Mouse (Mus musculus) neural tube, embryonic 12.5 days (tissue): ENCODE measurements around the gene Plpp4. TPM values are rescaled to one million over a fixed set of nuclear protein-coding genes. Genes with fewer than 3 reads are reported as not detected.

ENCODE experiments used
- ATAC-seq: fragments of 200-750 bp; cut with Nextera tagmentation; 2 replicates; pipeline ENCODE4 v1.8.0; 2017; ENCODE audit warnings: low read depth, mild to moderate bottlenecking, moderate TSS enrichment, moderate library complexity; ENCODE audit not compliant: low FRiP score
- H3K27ac ChIP-seq: fragments of 300-500 bp; sonication (generic); 2 replicates; pipeline ENCODE4 v1.5.1; 2016
- H3K27me3 ChIP-seq: fragments of 300-500 bp; sonication (generic); replicated peaks from 2 replicates; pipeline ENCODE4 v1.6.1; 2016; ENCODE audit warnings: mild to moderate bottlenecking
- H3K36me3 ChIP-seq: fragments of 300-500 bp; sonication (generic); 2 replicates; pipeline ENCODE4 v1.6.1; 2016; ENCODE audit warnings: mild to moderate bottlenecking
- H3K4me1 ChIP-seq: fragments of 300-500 bp; sonication (generic); 2 replicates; pipeline ENCODE4 v1.6.1; 2016
- H3K4me2 ChIP-seq: fragments of 300-500 bp; sonication (generic); replicated peaks from 2 replicates; pipeline ENCODE4 v1.6.1; 2016; ENCODE audit warnings: mild to moderate bottlenecking
- H3K4me3 ChIP-seq: fragments of 300-500 bp; sonication (generic); 2 replicates; pipeline ENCODE4 v1.5.1; 2016
- H3K9ac ChIP-seq: fragments of 300-500 bp; sonication (generic); 2 replicates; pipeline ENCODE4 v1.6.1; 2016; ENCODE audit warnings: mild to moderate bottlenecking
- H3K9me3 ChIP-seq: fragments of 300-500 bp; sonication (generic); 2 replicates; pipeline ENCODE4 v1.6.1; 2016; ENCODE audit warnings: mild to moderate bottlenecking
- WGBS: fragments of 180-500 bp; shearing (Covaris S2); methylation state at CpG from one replicate; pipeline ENCODE4 v1.1.7; 2016; 5-methylcytosine and 5-hydroxymethylcytosine counted together
- polyA plus RNA-seq: library from polyadenylated mRNA; unstranded; fragments of >200 nt; fragmentation: Nextera tagmentation; extraction: Ambion mirVana; gene quantifications from 2 replicates; pipeline ENCODE4 v1.2.1, GENCODE M21; 2016

Gene Plpp4
- polyA plus RNA-seq, 1 experiment from 2014 or later = 1.2 TPM

DNA sequence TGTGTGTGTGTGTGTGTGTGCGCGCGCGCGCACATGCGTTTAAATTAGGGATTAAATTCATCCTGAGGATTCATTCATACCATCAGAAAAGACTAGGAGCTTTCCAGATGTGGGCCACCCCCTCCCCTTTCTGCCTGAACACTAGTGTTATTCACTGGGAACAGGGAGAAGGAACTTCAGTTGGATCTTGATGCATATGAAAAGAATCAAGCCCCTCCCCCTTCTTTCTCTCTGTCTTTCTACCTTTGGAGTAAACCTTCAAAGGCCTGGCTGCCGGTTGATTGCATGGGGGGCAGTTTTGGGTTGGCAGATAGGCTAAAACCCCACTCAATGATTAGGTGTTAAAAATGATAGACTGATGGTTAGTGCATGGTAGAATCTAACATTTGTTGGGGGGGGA, 1.5 kb downstream of the Plpp4 start:
- no peaks in the 10 kb centered on the region for H3K9me3 ChIP-seq
- no peak overlapping the region for H3K27ac ChIP-seq
- peaks cover 9% of the 10 kb centered on the region for H3K4me1 ChIP-seq
- ATAC-seq = no peak
- H3K9ac ChIP-seq = no peak overlapping the region
- H3K4me2 ChIP-seq = no peak overlapping the region
- H3K36me3 ChIP-seq = no peaks in the 10 kb centered on the region
- H3K27me3 ChIP-seq = peaks cover 35% of the 10 kb centered on the region
- WGBS = 56% methylated on average over 7 of the region's 7 CpGs
- no peak overlapping the region for H3K4me3 ChIP-seq

DNA sequence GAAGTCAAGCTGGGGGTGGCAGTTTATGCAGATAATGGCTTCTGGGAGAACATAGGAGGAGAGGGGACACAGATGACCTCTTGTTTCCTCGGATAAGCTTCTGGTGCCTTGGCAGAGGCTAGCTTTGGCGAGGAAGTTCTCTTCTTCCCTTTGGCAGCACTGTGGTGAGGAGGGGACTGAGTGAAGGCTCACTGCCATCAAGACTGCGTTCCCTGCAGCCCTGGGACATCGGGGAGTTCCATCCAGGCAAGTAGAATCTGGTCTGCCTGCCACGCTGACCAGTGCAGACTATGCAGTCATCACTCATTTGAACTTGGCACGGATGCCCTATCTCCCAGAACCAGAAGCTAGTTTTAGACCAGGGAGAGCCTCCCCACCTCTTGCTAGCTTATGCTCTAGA, 2.4 kb downstream of the Plpp4 start:
- Histone ChIP-seq H3K9me3 (no peaks in the 10 kb centered on the region), H3K4me3 (no peak overlapping the region), H3K27me3 (peaks cover 35% of the 10 kb centered on the region), H3K36me3 (no peaks in the 10 kb centered on the region), H3K4me2 (no peak overlapping the region), H3K27ac (no peak overlapping the region), H3K9ac (no peak overlapping the region), H3K4me1 (peaks cover 9% of the 10 kb centered on the region)
- WGBS = 79% methylated on average over 6 of the region's 6 CpGs
- no peak for ATAC-seq

DNA sequence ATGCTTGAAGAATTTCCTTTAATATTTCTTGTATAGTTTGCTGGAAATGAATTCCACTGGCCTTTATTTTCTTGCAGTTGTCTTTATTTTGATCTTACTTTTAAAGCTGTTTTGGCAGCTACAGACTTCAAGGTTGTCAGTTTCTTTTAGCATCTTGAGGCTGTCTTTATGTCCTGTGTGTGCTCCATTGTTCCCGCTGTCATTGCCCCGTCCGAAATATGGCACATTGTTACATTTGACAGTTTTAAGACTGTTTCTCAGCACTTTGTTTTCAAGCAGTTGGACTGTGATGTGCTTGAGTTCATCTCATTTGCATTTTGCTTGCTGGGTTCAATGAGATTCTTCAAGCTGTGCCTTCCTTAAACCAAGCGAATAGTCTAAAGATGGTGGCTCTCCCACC, 17.0 kb downstream of the Plpp4 start:
- ATAC-seq = no peak

GRCm38 (mm10) chr7:129274726-129275125, 17.9 kb downstream of the Plpp4 start:
- Histone ChIP-seq H3K9ac (no peak overlapping the region), H3K27ac (no peak overlapping the region), H3K4me2 (no peak overlapping the region), H3K36me3 (no peaks in the 10 kb centered on the region), H3K4me3 (no peak overlapping the region), H3K4me1 (no peaks in the 10 kb centered on the region), H3K27me3 (no peaks in the 10 kb centered on the region), H3K9me3 (no peaks in the 10 kb centered on the region)
- WGBS = 85% methylated on average over 5 of the region's 5 CpGs
- ATAC-seq = no peak

More for the DNA sequence above, 17.0 kb downstream of the Plpp4 start:
- no peak overlapping the region for H3K27ac ChIP-seq
- no peaks in the 10 kb centered on the region for H3K27me3 ChIP-seq
- H3K4me3 ChIP-seq = no peak overlapping the region
- no peaks in the 10 kb centered on the region for H3K9me3 ChIP-seq
- H3K4me2 ChIP-seq = no peak overlapping the region
- no peak overlapping the region for H3K9ac ChIP-seq
- no peaks in the 10 kb centered on the region for H3K36me3 ChIP-seq
- no peaks in the 10 kb centered on the region for H3K4me1 ChIP-seq
- 38% methylated on average over 4 of the region's 4 CpGs for WGBS

DNA sequence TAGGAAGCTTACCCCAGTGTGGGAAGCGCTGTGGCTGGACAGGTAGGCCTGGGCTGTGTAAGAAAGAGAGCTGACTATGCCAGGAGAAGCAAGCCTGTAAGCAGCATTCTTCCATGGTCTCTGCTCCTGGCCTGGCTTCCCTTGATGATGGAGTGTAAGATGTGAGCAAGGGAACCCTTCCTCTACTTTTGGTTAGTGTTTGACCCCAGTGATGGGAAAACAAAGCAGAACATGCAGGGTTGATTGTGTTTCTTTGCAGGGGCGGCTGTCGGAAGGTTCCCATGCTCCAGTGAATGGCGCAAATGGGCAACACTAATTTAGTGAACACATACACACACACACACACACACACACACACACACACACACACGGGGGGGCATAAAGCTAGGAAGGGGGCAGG, 20.9 kb downstream of the Plpp4 start:
- Histone ChIP-seq H3K27me3 (no peaks in the 10 kb centered on the region), H3K9me3 (no peaks in the 10 kb centered on the region), H3K4me3 (no peak overlapping the region), H3K4me2 (no peak overlapping the region), H3K9ac (no peak overlapping the region), H3K27ac (no peak overlapping the region), H3K36me3 (no peaks in the 10 kb centered on the region), H3K4me1 (no peaks in the 10 kb centered on the region)
- 87% methylated on average over 5 of the region's 5 CpGs for WGBS
- ATAC-seq = no peak

DNA sequence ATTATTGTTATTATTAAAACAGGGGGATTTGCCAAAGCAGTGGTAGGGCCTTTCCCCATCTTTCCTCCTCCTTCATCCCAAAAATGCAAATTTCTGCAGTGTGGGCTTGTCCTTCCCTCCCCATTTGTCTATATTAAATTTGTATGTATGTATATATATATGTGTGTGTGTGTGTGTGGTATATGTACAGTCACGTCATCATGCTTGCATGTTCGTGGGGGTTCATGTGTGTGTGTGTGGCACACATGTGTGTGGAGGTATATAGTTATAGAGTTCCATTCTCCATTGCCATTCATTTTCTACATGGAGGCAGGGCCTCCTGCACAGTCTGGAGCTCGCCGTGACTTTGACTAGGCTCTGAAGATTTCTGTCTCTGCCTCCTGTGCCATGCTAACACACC, 22.0 kb downstream of the Plpp4 start:
- ATAC-seq = no peak
- Histone ChIP-seq H3K9me3 (no peaks in the 10 kb centered on the region), H3K27ac (no peak overlapping the region), H3K4me1 (no peaks in the 10 kb centered on the region), H3K27me3 (no peaks in the 10 kb centered on the region), H3K4me2 (no peak overlapping the region), H3K36me3 (no peaks in the 10 kb centered on the region), H3K9ac (no peak overlapping the region), H3K4me3 (no peak overlapping the region)
- 93% methylated on average over 4 of the region's 4 CpGs for WGBS

- ATAC-seq = no peak
- Histone ChIP-seq H3K27ac (no peak overlapping the region), H3K4me1 (no peaks in the 10 kb centered on the region), H3K27me3 (no peaks in the 10 kb centered on the region), H3K4me3 (no peak overlapping the region), H3K9ac (no peak overlapping the region), H3K9me3 (no peaks in the 10 kb centered on the region), H3K36me3 (no peaks in the 10 kb centered on the region), H3K4me2 (no peak overlapping the region)
- 77% methylated on average over 4 of the region's 4 CpGs for WGBS
Observed at GRCm38 (mm10) chr7:129279261-129279660, 22.4 kb downstream of the Plpp4 start.

DNA sequence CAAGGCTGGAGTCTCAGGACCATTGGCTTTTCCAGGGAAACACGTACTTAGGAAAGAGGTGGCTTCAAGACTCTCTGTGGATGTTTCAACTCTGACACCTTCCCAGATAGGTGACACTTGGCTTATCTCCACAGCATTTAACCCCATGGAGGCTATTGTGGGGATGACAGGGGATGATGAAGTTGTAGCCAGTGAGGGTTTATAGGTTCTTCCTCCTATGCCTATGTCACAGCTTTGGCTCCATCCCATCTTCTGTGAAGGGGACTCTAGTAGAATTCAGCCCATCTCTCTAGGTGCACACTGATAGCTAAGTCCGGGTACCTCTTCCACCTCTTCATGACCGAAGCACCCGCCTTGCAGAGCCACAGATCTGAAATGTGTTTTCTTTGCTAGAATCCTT, 25.1 kb downstream of the Plpp4 start:
- no peak overlapping the region for H3K27ac ChIP-seq
- H3K36me3 ChIP-seq = no peaks in the 10 kb centered on the region
- ATAC-seq = no peak
- 91% methylated on average over 4 of the region's 4 CpGs for WGBS
- no peaks in the 10 kb centered on the region for H3K27me3 ChIP-seq
- no peak overlapping the region for H3K4me2 ChIP-seq
- H3K4me3 ChIP-seq = no peak overlapping the region
- H3K4me1 ChIP-seq = no peaks in the 10 kb centered on the region
- no peaks in the 10 kb centered on the region for H3K9me3 ChIP-seq
- H3K9ac ChIP-seq = no peak overlapping the region

GRCm38 (mm10) chr7:129285186-129285868, 28.5 kb downstream of the Plpp4 start:
- H3K9ac ChIP-seq = no peak overlapping the region
- no peak overlapping the region for H3K4me2 ChIP-seq
- H3K27ac ChIP-seq = no peak overlapping the region
- no peak overlapping the region for H3K4me3 ChIP-seq
- no peaks in the 10 kb centered on the region for H3K36me3 ChIP-seq
- no peaks in the 10 kb centered on the region for H3K4me1 ChIP-seq
- H3K27me3 ChIP-seq = no peaks in the 10 kb centered on the region
- no peaks in the 10 kb centered on the region for H3K9me3 ChIP-seq
- 70% methylated on average over 7 of the region's 7 CpGs for WGBS
- no peak for ATAC-seq

DNA sequence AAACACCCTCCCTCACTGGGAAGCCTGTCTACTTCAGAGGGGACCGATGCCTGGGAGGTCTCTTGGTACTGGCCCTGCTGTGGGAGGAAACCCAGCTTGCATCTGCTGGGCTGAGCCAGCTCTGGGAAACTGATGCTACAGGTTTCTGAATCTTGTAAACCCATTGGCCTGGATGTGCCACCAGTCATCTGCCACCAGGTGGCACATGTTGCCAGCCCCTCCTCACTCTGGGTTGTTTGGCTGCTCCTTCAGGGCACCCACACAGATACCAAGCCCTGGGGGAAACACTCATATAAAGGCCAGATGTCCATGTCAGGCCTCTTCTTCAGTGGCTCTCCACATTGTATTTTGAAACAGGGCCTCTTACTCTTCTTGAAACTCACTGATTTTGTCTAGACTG, 36.4 kb downstream of the Plpp4 start:
- Histone ChIP-seq H3K9me3 (no peaks in the 10 kb centered on the region), H3K36me3 (no peaks in the 10 kb centered on the region), H3K27ac (no peak overlapping the region), H3K27me3 (no peaks in the 10 kb centered on the region), H3K4me2 (no peak overlapping the region), H3K4me1 (no peaks in the 10 kb centered on the region), H3K9ac (no peak overlapping the region), H3K4me3 (no peak overlapping the region)
- ATAC-seq = no peak
- WGBS = 88% methylated on average over 1 of the region's 1 CpGs

DNA sequence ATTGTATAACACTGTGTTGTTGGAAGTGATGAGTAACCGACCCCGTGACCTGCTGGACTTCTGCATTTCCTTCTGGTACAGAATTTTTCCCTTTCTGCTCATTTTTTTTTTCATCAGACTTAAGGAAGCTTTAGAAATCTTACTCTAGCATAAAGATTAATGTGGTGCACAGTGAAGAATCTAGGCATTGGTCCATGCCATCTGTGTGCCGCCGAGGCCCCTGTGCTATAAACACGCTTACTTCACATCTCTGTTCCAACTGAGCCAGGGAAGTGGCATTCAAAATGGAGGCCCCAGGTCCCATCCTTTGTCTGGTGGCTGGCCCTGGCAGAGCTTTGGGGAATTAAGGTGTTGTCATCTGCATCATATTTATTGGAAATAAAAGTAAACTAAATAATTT, 44.8 kb downstream of the Plpp4 start:
- Histone ChIP-seq H3K36me3 (no peaks in the 10 kb centered on the region), H3K4me1 (no peaks in the 10 kb centered on the region), H3K4me2 (no peak overlapping the region), H3K9me3 (no peaks in the 10 kb centered on the region), H3K27me3 (no peaks in the 10 kb centered on the region), H3K27ac (no peak overlapping the region), H3K9ac (no peak overlapping the region), H3K4me3 (no peak overlapping the region)
- ATAC-seq = no peak
- 93% methylated on average over 5 of the region's 5 CpGs for WGBS

DNA sequence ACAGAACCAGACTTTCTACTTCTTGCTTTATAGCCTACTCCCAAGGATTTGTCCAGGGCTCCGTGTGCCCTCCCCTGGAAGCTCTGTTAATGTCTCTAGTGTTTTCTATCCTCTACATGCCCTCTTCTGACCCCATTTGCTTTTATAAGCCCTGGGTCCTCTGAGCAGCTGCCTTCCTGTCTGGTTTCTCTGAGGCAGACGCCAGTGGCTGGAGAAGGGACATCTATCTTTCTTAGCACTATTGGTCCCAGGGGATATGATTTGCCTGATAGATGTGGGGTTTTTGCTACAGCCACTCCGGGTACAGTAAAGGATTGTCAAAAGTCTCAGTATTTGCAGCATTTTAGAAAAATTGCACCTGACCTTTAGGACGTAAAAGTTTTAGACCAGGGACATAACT, 46.5 kb downstream of the Plpp4 start:
- Histone ChIP-seq H3K9ac (no peak overlapping the region), H3K27ac (no peak overlapping the region), H3K4me1 (no peaks in the 10 kb centered on the region), H3K4me3 (no peak overlapping the region), H3K36me3 (no peaks in the 10 kb centered on the region), H3K9me3 (no peaks in the 10 kb centered on the region), H3K4me2 (no peak overlapping the region), H3K27me3 (no peaks in the 10 kb centered on the region)
- no peak for ATAC-seq
- 44% methylated on average over 4 of the region's 4 CpGs for WGBS

DNA sequence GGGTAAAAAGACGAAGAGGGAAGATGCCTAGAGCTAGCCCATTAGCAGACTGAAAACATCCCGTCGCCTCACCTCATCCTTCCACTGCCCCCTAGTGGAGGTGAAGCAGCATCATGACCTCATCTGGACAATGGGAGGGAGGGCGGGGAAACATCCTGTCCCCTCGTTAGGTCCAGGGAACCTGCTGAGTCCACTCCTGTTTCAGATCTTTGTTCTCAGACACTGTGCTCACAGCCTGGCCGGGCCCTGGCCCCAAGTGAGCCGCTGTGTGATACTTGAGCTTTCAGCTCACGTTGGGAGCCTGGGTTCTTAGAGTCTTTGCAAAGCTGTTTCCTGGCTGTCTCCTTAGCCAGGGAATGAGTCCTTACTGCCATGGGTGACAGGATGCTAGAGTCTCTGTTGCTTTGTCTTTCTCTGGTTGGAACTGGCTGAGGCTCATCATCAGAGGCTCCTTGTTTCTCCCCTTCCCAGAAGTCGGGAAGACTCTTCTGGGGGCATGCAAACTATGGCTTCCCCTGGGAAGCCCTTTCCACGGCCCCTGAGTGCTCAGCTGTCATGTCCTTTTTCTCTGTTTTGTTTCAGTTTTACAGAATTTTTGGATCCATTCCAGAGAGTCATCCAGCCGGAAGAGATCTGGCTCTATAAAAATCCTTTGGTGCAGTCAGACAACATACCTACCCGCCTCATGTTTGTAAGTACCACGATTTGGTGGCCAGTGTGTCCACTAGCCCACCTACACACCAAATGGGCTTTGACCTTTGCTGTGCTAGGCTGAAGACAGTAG, 50.4 kb downstream of the Plpp4 start:
- no peak for ATAC-seq
- Histone ChIP-seq H3K4me1 (no peaks in the 10 kb centered on the region), H3K27me3 (no peaks in the 10 kb centered on the region), H3K27ac (no peak overlapping the region), H3K9ac (no peak overlapping the region), H3K4me3 (no peak overlapping the region), H3K9me3 (no peaks in the 10 kb centered on the region), H3K4me2 (0 out of 2 replicates have a peak overlapping the region, but pooled peaks have one; percentile 24), H3K36me3 (no peaks in the 10 kb centered on the region)
- 29% methylated on average over 13 of the region's 13 CpGs for WGBS
